Mouse (Mus musculus) embryonic stem cell, embryonic (primary cell): ENCODE results near the gene Prdm15.

Experiments
- CTCF ChIA-PET, 4 experiments: fragments of 300-600 bp in 2 of 4; fragments of 350-600 bp in 2 of 4; sonication (Branson Sonifier 250); formaldehyde crosslinking; loops; one replicate each; lab custom pipeline; 2022; ENCODE audit warnings: inconsistent platforms in 2 of 4; lab: Charles Lee
- POLR2A ChIA-PET, 4 experiments: fragments of 300-600 bp in 2 of 4; fragments of 350-600 bp in 2 of 4; sonication (Branson Sonifier 250); formaldehyde crosslinking; loops; one replicate each; lab custom pipeline; 2022; ENCODE audit warnings: antibody characterized with exemption in 4 of 4, inconsistent platforms in 1 of 4; lab: Charles Lee

The Prdm15 gene

DNA sequence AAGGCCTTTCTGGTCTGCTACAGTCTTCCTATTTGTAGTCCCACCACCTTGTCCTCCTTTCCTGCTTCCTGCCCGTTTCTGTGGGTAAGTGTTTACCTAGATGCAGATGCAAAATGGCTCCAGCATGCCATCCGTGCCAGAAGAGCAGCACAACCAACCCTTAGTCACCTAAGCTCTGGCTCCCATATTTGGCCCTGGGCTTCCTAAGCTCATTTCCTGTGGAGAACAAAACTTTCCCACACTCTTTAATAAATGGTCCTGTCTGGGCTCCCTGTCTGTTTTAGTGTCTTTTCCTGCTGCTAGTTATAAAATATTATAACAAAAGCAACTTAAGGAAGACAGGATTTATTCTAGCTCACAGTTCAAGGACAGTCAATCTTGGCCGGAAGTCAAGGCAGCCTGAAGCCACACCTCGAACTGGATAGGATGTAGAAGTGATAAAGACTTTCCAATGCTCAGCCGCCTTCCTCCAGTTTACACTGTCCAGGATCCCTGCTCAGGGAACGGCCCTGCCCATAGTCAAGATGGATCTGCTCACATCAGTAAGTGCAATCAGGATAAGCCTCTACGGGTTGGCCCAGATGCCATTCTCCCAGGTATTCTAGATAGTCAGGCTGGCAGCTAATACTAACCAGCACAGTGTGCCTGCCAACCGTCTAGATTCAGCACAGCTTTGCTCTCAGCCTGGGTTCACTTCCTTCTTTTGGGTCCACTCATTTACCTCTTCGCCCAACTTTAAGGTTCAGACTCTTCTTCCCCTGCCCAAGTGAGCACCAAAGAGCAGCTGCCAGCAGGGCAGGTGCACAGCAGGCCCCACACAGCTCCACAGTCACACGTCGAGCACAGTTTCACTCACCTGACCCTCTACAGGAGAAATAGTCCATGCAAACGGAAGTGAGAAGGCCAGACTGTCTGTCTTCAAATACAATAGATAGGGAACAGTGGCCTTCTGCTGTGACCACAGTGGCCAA is 6.4 kb downstream of the Prdm15 start:
- CTCF ChIA-PET: interaction anchor here in 2 of 4 experiments (0.5 to 0.6 kb wide), 2 partner anchors 13 kb away, joined by 3 to 4 read pairs; no protein-coding TSS in a partner anchor

DNA sequence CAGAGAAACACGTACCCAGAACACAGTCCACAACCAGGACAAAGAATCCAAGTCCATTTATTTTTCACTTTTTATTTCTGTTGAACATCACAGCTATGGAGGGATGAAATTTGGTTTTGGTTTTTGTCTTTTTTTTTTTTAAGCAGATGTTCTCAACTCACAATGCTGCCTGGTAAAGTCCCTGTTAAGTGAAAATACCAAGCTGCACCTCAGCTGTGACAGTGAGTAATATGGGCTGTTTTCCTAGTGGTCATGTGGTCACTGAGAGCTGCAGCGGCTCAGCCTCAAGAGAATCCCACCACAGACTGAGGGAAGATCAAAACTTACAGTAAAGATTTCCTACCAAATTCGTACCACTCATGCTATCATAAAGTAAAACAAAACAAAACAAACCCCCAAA is 19.5 kb downstream of the Prdm15 start:
- ChIA-PET POLR2A (interaction anchor here in 2 of 4 experiments (1.4 to 1.6 kb wide), 3 partner anchors 12 to 17 kb away, joined by 3 to 5 read pairs (median 4); no protein-coding TSS in a partner anchor), CTCF (interaction anchor here in 2 of 4 experiments (0.6 kb wide), 3 partner anchors 13 to 25 kb away, joined by 3 to 4 read pairs (median 3); no protein-coding TSS in a partner anchor)

More for the DNA sequence above, 6.4 kb downstream of the Prdm15 start:
- POLR2A ChIA-PET: interaction anchor here in 2 of 4 experiments (0.9 to 1.6 kb wide), 10 partner anchors 8 to 118 kb away, joined by 3 to 5 read pairs (median 3); partner anchors contain the start of genes C2cd2 (in 1 of the 2) and Zbtb21 (in 1 of the 2)

DNA sequence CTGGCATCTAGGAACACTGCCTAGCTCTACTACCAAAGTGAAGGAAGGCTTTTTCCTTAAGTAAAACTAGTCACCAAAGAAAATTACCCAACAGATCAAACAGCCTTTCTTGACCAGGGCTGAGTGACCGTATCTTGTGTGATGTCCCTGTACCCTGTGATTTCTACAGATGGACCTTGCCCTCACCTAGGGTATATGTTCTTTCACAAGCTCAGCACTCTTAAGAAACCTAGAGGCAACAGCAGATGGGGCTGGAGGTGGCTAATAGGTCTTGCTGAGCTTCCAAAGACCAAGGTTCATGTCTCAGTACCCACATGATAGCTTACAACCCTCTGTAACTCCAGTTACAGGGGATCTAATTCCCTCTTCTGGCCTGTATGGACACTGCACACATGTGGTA is 23.4 kb downstream of the Prdm15 start:
- POLR2A ChIA-PET: interaction anchor here in 2 of 4 experiments (1.5 to 1.6 kb wide), 2 partner anchors 16 kb away, joined by 3 to 4 read pairs; no protein-coding TSS in a partner anchor

DNA sequence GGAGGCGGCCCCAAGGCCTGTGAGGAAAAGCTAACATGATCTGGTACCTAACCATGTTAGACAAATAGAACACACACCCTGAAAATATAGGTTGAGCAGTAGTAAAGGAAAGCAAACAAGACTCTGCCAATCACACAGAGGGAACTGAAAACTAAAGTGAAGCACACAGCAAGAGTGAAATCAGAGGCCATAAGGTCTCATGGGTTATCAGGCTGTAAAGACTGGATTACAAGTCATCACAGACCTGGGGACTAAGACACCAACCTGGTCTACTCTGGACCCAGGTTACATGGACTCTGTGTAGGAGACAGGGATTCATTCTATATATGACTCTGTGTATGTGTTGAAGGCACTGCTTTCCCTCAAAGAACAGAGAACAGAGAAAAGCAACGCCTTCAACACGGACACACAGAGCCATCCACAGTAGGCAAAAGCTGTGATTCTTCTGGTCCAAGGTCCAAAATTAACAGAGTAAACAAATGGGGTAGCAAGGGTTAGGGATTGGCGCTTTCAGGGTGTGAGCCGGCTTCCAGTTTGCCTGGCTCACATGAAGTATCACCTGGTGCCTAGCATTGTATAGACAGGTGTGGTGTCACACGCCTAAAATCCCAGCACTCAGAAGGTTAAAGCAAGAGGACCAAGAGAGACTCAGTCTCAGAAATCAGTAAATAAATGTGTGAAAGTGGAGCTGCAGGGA is 28.2 kb downstream of the Prdm15 start:
- ChIA-PET POLR2A (interaction anchor here in 1 of 4 experiments (1.3 to 1.7 kb wide), 3 partner anchors 15 to 172 kb away, joined by 3 to 4 read pairs (median 3); no protein-coding TSS in a partner anchor), CTCF (no interaction called here)

More for the DNA sequence above, 23.4 kb downstream of the Prdm15 start:
- CTCF ChIA-PET: interaction anchor here in 1 of 4 experiments (0.6 kb wide), 1 partner anchor 515 kb away, joined by 6 read pairs; no protein-coding TSS in a partner anchor

DNA sequence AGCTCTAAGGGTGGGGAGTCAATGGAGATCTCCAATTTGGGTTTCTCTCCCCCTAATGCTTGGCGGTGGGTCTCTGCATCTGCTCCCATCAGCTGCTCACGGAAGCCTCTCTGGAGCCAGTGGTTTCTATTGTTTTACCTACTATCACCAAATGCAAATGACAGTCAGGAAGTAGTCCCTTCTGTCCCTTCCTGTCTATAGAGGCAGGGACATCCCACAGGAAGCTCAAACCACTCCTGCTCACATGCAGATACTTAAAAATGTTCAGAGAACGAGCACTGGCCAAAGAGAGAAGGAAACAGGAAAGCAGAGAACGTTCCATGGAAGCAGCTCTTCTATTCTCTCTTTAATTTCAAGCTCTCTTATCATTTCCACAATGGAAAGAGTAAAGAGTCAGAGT is 32.1 kb downstream of the Prdm15 start:
- ChIA-PET CTCF (no interaction called here), POLR2A (interaction anchor here in 2 of 4 experiments (0.6 to 2.3 kb wide), 5 partner anchors 13 to 56 kb away, joined by 3 to 5 read pairs (median 4); no protein-coding TSS in a partner anchor)

DNA sequence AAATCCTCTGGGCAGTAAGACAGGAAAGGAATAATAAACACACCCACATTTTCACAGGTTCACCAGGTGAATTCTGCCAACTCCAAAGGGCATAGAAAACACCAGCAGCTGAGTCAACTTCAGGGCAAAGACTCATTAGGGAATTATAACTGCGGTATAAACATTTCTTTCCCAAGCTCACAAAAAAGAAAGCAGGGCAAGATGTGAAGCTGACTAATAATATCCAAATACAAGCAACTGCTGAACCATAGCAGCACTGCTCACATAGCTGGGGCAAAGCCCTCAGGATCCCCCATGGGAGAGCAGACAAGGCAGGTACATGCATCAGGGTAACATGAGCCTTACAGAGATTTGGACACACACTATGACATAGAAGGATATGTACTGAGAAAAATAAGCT is 34.2 kb downstream of the Prdm15 start:
- POLR2A ChIA-PET: interaction anchor here in 1 of 4 experiments (0.6 to 1.5 kb wide), 3 partner anchors 9 to 35 kb away, joined by 3 to 4 read pairs (median 4); partner anchors contain the start of gene Prdm15
- CTCF ChIA-PET: interaction anchor here in 2 of 4 experiments (0.9 to 1.5 kb wide), 3 partner anchors 13 to 205 kb away, joined by 3 read pairs; no protein-coding TSS in a partner anchor

DNA sequence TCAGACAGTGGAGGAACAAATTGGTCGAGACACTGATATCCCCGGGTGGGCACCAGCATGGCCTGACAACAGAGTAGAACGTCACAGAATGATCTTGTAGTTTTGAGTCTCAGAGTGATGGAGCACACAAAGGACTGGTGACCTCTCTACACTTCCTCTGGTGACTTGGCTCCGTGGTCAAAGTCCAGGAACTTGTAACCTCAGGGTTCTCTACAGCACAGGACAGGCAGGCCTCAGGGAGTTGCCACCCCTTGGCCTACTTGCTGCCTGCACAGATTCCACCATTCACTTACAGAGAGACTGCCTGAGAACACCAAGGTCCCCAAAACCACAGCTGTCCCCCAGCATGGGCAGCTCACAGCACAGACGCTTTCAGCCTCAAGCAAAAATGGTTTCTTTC is 36.4 kb downstream of the Prdm15 start:
- POLR2A ChIA-PET: no interaction called here
- CTCF ChIA-PET: no interaction called here

DNA sequence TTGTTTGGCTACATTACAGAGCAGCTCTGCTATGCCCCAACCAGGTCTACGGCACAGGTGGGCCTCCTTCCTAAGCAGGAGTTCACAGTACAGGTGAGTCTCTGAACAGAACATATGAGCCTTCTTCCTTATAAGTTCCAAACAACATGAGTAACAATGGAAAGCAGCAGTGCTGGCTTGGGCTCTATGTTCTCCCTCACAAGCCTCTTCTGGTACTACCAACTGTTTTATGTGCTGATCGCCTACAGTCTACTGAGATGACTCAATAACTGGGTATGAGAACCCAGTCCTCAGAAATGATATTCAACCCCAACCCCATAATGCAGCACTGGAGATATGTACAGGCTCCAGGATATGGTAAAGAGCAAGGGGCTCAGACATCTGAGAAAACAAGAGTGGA is 37.6 kb downstream of the Prdm15 start:
- CTCF ChIA-PET: no interaction called here
- POLR2A ChIA-PET: interaction anchor here in 1 of 4 experiments (0.8 kb wide), 1 partner anchor 8 kb away, joined by 3 read pairs; no protein-coding TSS in a partner anchor

DNA sequence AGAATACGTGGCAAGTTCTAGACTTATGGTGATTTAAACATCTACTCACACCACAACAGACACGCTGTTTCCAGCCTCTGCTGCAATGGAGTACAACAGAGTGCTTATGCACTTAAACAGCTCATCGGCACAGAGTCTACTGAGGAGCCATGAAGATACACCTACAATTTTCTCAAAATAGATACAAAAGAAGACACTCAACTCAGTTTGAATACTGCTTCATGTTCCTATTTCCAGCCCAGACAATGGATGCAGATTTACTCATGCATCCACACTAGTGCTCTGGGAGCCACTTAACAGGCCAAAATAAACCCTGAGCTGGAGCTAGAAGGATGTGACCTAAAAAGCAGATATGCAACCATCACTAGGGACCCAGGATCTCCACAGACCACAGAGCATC is 42.8 kb downstream of the Prdm15 start:
- POLR2A ChIA-PET: no interaction called here
- CTCF ChIA-PET: no interaction called here

DNA sequence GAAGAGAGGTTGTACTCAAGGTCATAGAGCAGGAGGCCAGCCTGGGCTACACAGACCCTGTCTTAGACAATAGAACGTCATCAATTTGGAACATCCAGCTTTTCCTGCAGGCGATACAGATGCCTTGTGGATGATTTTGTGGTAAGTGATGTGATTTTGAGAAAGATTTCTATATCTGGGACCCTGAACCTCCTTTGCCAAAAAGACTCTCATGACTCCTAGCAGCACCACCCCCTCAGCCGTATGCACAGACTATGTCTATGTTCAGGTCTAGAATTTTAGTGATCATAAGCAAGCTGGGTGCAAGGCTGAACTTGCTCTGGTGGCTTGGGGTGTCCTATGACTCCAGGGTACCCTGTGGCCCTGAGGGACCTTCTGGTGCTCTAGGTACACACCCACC is 46.0 kb downstream of the Prdm15 start:
- POLR2A ChIA-PET: no interaction called here
- CTCF ChIA-PET: interaction anchor here in 2 of 4 experiments (0.6 to 1.2 kb wide), 3 partner anchors 135 to 1464 kb away, joined by 3 read pairs; no protein-coding TSS in a partner anchor

DNA sequence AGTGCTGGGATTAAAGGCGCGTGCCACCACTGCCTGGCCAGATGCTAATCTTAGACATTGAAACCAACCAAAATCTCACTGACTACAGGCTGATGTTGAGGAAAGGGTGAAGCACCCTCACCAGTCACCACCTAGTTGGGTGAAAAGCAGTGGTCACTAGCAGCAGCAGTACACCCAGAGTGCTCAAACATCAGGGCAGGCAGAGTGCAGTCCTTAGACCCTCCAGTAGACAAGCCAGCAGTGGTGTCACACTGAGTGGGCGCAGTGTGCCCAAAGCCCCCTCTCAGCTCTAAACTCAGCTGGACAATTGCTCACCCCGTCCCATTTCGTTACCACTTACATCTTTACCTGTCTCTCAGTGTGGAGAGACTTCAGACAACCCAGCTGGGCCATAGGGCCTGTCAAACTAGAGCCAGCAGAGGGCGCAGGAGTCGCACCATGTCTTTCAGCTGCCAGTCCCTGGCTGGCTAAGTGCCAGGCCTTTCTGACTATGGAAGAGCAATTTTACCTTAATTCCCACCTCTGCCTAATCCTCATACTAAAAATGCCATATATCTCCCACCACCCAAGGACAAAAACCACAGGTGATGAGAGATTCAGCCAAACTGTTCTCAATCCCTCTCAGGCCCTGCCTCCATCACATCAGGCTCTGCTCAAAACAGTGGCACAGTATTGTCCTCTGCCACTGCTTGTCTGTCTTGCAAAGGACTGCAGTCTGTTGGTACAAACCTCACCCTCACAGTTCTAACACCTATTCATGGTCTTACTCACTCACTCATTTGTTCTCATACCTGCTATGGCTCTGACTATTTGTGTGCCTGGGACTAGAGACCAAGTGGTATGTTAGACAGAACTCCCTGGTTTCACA is 46.7 kb downstream of the Prdm15 start:
- ChIA-PET POLR2A (no interaction called here), CTCF (interaction anchor here in 3 of 4 experiments (0.5 to 1.2 kb wide), 5 partner anchors 12 to 217 kb away, joined by 3 to 5 read pairs (median 3); no protein-coding TSS in a partner anchor)

DNA sequence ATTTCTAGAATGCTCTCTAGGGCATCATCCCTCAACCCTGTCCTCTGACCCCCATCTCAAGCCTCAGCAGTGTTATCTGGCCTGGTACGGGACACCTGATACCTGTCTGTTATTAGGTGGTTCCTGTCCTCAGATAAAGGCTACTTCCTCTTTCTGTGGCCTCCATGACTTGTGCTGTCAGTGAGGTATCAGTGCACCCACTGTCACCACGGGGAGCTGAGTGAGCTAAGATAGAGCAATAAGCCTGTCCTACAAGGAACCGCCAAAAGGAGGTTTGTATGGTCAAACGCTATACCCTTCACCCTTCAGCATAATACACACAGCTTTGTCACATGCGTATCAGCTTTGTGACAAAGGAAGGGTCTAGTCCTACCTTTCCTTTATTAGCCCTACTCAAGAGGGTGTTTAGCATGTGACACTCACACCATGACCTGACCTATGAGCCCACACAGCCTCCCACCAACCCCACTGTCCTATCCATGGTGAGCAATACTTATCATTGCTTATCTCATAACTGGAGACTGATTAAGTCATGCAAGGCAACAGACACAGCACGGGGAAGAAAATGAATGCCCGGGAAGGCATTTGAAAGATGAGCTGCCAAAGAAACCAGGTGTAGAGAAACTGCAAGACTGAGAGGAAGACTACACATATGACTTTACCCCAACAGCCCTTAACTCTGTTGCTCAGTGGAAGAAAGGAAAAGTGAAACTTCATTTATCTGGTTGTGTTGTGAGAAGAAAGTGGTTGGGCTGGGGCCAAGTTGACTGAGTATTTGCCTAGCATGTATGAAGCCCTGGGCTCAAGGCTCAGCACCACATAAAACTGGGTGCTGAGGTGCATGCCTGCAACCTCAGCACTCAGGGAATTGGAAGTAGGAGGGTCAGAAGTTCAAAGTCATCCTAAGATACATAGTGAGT is 53.4 kb downstream of the Prdm15 start:
- POLR2A ChIA-PET: interaction anchor here in 1 of 4 experiments (0.6 kb wide), 1 partner anchor 77 kb away, joined by 3 read pairs; no protein-coding TSS in a partner anchor
- CTCF ChIA-PET: no interaction called here

DNA sequence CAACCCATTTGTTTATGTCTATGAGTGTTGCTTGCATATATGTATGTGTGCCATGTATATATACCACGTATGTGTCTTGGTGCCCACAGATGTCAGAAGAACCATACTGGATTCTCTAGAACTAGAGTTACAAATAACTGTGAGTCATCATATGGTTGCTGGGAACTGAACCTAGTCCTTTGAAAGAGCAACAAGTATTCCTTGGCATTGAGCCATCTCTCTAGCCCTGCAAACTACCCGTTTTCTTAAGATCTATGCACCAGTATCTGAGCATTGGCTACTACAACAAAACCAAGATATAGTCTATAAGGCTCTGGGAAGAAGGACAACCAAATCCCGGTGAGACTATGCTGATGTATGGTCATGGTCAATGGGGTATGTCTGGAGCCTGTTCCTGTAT is 54.4 kb downstream of the Prdm15 start:
- CTCF ChIA-PET: interaction anchor here in 1 of 4 experiments (0.6 kb wide), 1 partner anchor 331 kb away, joined by 4 read pairs; no protein-coding TSS in a partner anchor
- POLR2A ChIA-PET: no interaction called here

DNA sequence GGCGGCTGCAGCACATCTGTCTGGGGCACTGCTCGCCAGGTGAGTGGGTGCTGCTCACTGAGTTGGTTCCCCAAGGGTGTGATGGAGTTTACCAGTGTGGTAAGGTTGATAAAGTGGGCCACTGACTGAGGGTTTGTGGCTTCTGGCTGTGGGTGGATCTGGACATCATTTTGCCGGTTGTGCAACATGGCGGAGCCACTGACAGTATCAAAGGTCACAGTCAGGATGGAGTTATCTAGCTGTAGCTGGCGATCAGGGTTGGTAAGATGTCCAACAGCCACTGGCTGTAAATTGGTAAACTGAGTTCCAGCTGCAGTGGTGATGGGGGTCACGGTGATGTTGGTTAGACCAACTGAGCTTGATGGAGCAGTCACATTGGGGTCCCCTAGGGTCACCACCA is 57.4 kb downstream of the Prdm15 start:
- CTCF ChIA-PET: no interaction called here

DNA sequence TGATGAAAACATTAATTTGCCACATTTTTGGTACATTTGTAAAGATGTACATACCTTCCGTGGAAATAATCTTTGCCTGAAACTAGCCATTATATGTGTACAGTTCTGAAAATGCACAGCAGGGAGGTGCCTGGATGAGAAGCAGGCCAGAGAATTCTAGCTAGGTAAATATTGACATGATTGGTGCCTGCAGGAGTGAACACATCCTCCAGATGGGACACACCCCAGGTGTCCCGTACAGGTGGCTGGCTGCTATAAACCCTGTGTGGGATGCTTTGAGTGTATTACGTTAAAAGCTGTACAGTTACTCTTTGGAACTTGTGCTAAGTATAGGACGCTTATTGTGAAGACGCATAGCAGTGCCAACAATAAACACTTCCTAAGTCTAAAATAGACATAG is 68.6 kb downstream of the Prdm15 start:
- CTCF ChIA-PET: no interaction called here

More for the DNA sequence above, 57.4 kb downstream of the Prdm15 start:
- POLR2A ChIA-PET: no interaction called here

DNA sequence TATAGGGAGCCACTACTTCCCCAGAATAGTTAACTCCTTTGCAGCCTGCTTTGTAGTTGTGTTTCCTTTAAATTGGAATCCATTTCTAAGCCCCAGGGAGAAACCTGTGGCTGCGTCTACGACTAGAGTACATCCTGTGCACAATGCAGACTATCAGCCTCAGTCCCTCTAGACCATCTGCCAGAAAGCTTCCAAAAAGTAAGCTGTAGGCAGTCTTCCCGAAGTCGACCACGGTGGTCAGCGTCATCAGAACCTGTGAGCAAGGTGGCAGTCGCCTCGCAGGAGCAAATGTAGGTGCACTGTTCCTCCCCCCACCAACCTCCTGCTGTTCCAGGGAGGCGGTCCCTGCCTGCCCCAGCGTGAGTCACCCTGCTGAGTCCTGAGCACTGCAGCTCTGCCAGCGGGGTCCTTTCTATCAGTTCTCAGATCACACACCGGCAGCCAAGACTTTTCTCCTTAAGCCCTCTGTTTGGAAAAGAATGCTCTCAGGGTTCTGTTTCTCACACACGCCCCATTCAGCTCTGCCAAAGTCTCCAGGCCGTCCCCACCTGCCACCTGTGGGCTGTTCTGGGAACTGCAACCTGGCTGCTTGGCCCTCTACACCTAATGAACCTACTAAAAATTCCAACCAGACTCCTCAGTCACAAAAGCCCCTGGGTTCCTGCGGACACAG is 73.2 kb downstream of the Prdm15 start:
- ChIA-PET CTCF (interaction anchor here in 1 of 4 experiments (1.0 to 1.8 kb wide), 7 partner anchors 10 to 466 kb away, joined by 3 to 16 read pairs (median 6); no protein-coding TSS in a partner anchor), POLR2A (interaction anchor here in 2 of 4 experiments (0.7 to 1.6 kb wide), 4 partner anchors 9 to 17 kb away, joined by 3 to 4 read pairs (median 4); no protein-coding TSS in a partner anchor)

More for the DNA sequence above, 68.6 kb downstream of the Prdm15 start:
- POLR2A ChIA-PET: no interaction called here
